Mouse (Mus musculus) c-Kit-positive CD71-positive TER-119-positive erythroid progenitor cells, embryonic 14.5 days (primary cell): ENCODE results near the gene Dlgap5.
"Not testable (repeated sequence)": the region's sequence is repeated elsewhere in the genome, so short reads cannot be mapped to it uniquely, and the experiment has no call there.

Experiments
- DNase-seq: peaks from one replicate; pipeline ENCODE4 v3.0.0-alpha.2; 2013; ENCODE audit warnings: low spot score

Dlgap5 gene

GRCm38 (mm10) chr14:47417775-47418665, at the start of gene Dlgap5:
Gene Dlgap5 (minus strand): TSS chr14:47418407.
- peak; percentile 95 for DNase-seq

DNA sequence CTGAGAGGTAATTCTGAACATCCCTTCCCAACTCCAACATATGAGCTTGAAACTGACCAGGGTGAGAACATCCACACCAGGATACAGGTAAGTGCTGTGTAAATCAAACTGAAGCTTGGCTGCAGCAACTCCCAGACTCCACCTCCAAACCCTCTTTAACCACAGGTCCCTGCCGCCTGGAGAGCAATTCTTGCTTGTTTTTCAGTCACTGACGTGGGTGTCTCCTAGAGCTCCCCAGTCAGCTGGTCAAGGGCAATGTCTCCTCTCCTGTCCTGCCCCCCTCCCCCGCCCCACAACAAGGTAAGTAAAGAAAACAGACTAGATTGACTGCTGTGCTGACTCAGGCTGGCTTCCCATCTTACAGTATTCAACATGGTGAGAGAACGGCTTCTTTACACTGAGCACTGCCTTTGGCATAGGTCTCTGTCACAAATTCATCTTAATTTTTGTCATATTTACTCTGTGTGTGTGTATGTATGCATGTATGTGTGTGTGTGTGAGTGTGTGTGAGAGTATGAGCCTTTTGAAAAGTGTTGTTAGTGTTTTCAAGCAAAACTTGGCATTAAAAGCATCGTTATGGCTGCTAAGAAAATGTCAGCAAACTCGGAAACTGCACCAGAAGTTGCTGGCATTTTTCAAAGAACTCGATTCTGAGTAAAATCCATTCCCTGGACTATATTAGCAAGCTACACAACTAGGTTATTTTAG, 47.4 kb upstream of the Dlgap5 start:
- no peak for DNase-seq

GRCm38 (mm10) chr14:47464426-47464825, 46.2 kb upstream of the Dlgap5 start:
- DNase-seq, result no peak

- no peak for DNase-seq
Measured at GRCm38 (mm10) chr14:47462877-47463460, 44.8 kb upstream of the Dlgap5 start.

DNA sequence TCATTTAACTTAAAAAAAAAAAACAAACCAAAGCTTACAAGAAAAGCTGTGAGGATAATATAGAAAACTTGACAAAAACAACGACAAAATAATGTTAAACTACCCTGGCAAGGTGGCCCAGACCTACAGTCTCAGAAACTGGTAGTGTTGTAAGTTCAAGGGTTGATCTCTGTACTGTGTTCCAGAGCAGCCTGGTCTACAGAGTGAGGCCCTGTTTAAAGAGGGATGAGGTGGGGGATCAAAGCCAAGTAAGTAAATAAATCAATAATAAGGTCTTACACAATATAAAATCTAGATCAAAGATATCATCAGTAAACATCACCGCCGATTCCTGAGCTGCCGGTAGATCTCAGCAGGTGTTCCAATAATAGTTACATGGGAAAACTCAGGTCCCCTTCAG, 44.2 kb upstream of the Dlgap5 start:
- no peak for DNase-seq

DNA sequence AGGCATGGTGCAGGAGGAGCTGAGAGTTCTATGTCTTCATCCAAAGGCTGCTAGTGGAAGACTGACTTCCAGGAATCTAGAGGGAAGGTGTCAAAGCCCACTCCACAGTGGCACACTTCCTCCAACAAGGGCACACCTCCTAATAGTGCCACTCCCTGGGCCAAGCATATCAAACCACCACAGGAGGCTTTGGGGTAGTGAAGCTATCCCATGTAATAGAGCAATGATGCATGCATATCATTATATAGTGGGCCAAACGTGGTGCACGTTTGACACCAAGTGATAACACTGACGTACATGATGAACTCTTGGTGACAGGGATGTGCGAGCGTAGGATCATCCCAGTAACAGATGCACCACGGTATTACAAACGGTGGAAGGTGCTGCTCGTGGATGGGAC, 43.8 kb upstream of the Dlgap5 start:
- no peak for DNase-seq

GRCm38 (mm10) chr14:47459556-47459955, 41.3 kb upstream of the Dlgap5 start:
- DNase-seq, result no peak

DNA sequence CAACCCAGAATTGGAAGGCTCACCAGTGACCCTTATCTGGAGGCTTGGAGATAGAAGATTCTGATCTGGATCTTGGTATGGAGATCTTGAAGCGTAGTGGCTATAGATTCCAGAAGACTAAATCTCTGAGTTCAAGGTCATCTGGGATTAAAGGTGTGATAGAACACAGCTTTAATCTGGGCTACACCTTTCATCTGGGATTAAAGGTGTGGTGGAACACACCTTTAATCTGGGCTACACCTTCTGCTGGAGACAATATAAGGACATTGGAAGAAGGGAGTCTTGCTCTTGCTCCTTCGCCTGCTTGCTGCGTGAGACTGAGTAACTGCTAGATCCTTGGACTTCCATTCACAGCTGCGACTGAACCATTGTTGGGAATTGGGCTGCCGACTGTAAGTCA, 31.9 kb upstream of the Dlgap5 start, which contains the start of gene Fbxo34:
Fbxo34 (plus strand) TSS at position 301 of the 400 bp plus-strand sequence.
- DNase-seq, result not testable (repeated sequence)

- DNase-seq, result no peak
Measured at GRCm38 (mm10) chr14:47445331-47446095, 27.3 kb upstream of the Dlgap5 start.

GRCm38 (mm10) chr14:47444907-47445306, 26.7 kb upstream of the Dlgap5 start:
- no peak for DNase-seq

DNA sequence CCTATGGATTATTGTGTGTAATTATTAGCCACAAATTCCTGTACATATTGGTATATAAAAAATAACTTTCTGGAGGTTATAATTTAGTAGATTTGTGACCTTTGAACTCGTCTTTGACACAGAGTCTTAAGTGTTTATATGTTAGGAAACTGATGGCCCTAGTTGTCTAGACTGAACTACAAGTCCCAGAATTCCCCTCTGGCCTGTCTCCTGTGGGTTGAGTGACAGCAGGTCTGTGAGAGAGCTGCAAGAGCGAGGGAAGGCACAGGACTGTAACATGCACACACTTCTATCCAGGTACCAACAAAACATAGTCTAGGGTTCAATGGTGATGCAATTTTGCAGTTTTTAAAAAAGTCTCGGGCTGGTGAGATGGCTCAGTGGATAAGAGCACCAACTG, 20.7 kb upstream of the Dlgap5 start:
- DNase-seq, result no peak

GRCm38 (mm10) chr14:47432987-47433386, 14.8 kb upstream of the Dlgap5 start:
- DNase-seq, result no peak

GRCm38 (mm10) chr14:47422466-47422865, 4.3 kb upstream of the Dlgap5 start:
- DNase-seq, result no peak

- no peak for DNase-seq
Measured at GRCm38 (mm10) chr14:47421606-47422005, 3.4 kb upstream of the Dlgap5 start.

DNA sequence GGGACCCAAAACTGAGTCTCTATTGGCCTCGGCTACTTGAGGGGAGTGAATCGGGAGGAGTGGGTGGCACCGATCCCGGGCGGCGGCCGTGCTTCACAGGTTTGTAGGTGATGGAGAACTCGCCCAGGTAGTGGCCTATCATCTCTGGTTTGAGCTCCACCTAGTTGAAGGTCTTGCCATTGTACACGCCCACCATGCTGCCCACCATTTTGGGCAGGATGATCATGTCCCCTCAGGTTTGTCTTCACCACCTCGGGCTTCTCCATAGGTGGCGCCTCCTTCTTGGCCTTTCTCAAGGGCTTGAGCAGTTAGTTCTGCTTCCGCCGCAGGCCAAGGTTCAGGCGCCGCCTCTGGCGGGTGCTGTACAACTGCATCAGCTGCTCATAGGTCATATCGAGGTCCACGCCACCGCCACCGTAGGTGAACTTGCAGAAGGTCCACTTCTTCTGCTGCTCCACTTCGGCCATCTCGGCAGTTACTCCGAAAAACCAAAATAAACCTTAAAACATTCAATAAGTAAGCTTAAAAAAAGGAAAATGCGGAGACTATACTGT, 1.6 kb upstream of the Dlgap5 start:
- no peak for DNase-seq

DNA sequence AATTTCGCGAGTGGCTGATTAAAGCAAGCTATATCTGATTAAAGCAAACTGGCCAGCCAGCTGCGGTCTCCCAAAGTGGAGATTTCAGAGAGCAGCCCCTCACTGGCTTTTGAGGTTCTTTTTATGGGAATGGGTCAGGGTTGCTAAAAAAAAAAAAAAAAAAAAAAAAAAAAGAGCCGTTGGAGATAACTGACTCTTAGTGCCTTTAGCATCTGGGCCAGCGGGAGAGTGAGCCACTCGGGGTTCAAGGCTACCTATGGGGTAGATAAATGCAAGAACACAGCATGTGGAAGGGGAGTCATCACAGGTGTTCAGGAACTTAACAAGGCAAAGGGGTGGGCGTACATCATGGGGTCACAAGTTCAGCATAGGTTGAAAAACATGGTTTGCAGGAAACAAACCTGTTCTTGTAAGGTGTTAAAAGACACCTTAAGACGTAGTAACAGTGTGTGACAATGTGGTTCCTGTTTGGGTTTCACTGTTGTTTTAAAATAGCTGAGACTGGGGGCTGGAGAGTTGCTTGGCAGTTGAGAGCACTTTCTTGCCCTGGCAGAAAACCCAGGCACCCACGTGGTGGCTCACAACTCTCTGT, 923 bp upstream of the Dlgap5 start:
- DNase-seq, result no peak

GRCm38 (mm10) chr14:47418666-47418991, 422 bp upstream of the Dlgap5 start:
- DNase-seq, result no peak

GRCm38 (mm10) chr14:47417346-47417745, 861 bp downstream of the Dlgap5 start:
- no peak for DNase-seq

DNA sequence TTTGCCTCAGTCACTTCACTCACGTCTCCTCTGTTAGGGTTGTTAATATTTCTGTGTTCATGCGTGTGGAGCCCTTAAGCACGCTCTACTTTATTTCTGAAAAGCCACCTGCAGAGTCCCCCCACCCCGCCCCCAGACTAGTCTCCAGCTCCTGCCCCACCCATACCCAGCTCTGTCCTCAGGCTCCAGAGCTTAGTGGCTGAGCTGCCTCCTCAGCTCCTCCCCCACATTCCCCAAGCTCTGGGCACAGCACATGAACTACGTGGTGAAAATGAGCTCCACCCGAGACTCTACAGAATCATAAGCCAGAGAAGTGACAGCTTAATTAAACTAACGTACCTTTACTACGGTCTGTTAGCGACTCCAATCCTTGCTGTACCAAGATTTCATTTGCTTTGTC, 12.2 kb downstream of the Dlgap5 start:
- DNase-seq, result no peak

- no peak for DNase-seq
Measured at GRCm38 (mm10) chr14:47402735-47403134, 15.5 kb downstream of the Dlgap5 start.

DNA sequence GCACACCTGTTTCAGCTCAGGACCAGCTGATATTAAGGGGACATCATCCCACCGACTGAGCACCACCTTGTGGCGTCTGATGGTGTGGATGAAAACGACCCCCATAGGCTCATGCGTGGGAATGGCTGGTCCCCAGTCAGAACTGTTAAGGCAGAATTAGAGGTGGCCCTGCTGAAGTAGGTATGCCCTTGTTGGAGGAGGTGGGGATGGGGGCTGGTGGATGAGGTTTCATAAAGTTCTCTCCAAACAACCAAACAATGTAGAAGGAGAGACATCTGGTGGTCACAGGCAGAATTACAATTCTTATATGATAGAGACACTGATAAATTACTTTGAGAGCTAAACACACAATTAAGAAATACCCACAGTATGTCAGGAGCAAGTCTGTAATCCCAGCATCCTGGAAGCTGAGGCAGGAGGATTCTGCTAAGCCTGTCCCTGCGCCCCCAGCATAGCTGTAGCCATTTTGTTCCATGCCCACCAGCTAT, 22.0 kb downstream of the Dlgap5 start:
- peak; percentile 57 for DNase-seq
